ENCODE assay signal across 12 mouse cellular contexts in the genomic region with DNA sequence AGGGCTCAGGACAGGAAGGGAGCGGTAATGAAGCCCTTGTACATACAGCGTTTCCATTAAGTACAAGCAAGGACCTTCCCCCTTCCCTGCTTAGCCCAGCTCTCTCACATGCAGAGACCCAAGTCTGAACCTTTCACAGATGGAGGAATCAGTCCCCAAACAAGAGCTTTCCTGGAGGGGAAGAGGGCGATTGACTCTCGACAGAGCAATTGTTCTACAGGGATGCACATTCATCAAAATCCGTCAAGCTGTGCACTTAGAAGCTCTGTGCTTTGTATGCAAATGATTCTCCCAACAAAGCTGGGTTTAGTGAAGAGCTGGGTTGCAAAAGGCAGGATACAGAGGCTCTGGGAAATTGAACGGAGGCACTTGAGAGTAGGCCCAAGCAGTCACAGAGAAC.
DNase-seq lines count a peak whose midpoint lies in the region; ATAC-seq and TF ChIP-seq lines count a peak whose summit lies in the region.
"Had no signal": no experiment of that assay in that cellular context is flagged by ENCODE, and none has a peak within 500 bp of the region (broad histone marks: within the 10 kb centered on the region; RNA-seq: fewer than 3 reads in every experiment).

No protein-coding gene starts in this region.

- 45% methylated on average over 6 of the region's 6 CpGs for WGBS in heart, embryonic 13.5 days
- 33% methylated on average over 6 of the region's 6 CpGs for WGBS in lung, postnatal 0 days
- WGBS in hindbrain, embryonic 14.5 days = 19% methylated on average over 6 of the region's 6 CpGs
- WGBS in small intestine, adult 2 months = 67% methylated on average over 6 of the region's 6 CpGs

- no peaks in the 10 kb centered on the region for H3K9me3 ChIP-seq in heart, embryonic 13.5 days
- no peaks in the 10 kb centered on the region for H3K9me3 ChIP-seq in lung, postnatal 0 days (ENCODE audit: low read length)
- no peaks in the 10 kb centered on the region for H3K9me3 ChIP-seq in hindbrain, embryonic 14.5 days (ENCODE audit: control insufficient read depth, low read length)
- H3K9me3 ChIP-seq: midbrain, embryonic 12.5 days had no signal

- H3K36me3 ChIP-seq in heart, embryonic 13.5 days = no peaks in the 10 kb centered on the region
- H3K36me3 ChIP-seq in lung, postnatal 0 days (ENCODE audit: insufficient read depth, low read length) = no peaks in the 10 kb centered on the region
- no peaks in the 10 kb centered on the region for H3K36me3 ChIP-seq in hindbrain, embryonic 14.5 days (replicated peaks; ENCODE audit: control insufficient read depth, insufficient read depth)
- no peaks in the 10 kb centered on the region for H3K36me3 ChIP-seq in small intestine, adult 2 months (ENCODE audit: control insufficient read depth, insufficient read depth, low read length)
- H3K36me3 ChIP-seq: midbrain, embryonic 12.5 days had no signal

- TF ChIP-seq CTCF in lung, postnatal 0 days (IDR thresholded peaks at IDR 0.05) = no peak
- no peak for TF ChIP-seq CTCF in small intestine, adult 2 months (IDR thresholded peaks at IDR 0.05; ENCODE audit: extremely low read depth, insufficient read length, insufficient replicate concordance, low read depth, low read length)

- H3K4me2 ChIP-seq in heart, embryonic 13.5 days = no peak overlapping the region
- H3K4me2 ChIP-seq in lung, postnatal 0 days (replicated peaks; ENCODE audit: low read depth, low read length) = no peak overlapping the region
- H3K4me2 ChIP-seq in hindbrain, embryonic 14.5 days (replicated peaks) = no peak overlapping the region
- H3K4me2 ChIP-seq: midbrain, embryonic 12.5 days had no signal

- TF ChIP-seq POLR2A in small intestine, adult 2 months (IDR thresholded peaks at IDR 0.05; ENCODE audit: low read depth, low read length) = no peak

- ATAC-seq in heart, embryonic 13.5 days (ENCODE audit: extremely low read depth, insufficient number of reproducible peaks, low FRiP score, low TSS enrichment) = no peak
- ATAC-seq in lung, postnatal 0 days = peak; percentile 30
- ATAC-seq in hindbrain, embryonic 14.5 days (ENCODE audit: low FRiP score) = no peak
- ATAC-seq: CD4-positive, CD25-positive, alpha-beta regulatory T cell, adult 4 months had no signal

- TF ChIP-seq EP300 in lung, postnatal 0 days (IDR thresholded peaks at IDR 0.05) = no peak

- peak overlapping the region; percentile 80 for H3K27ac ChIP-seq in heart, embryonic 13.5 days (replicated peaks)
- peak overlapping the region; percentile 75 for H3K27ac ChIP-seq in lung, postnatal 0 days (ENCODE audit: low read length)
- peak overlapping the region; percentile 23; the same call in 1 of the 2 replicates for H3K27ac ChIP-seq in hindbrain, embryonic 14.5 days
- H3K27ac ChIP-seq in small intestine, adult 2 months (ENCODE audit: insufficient read depth, low read depth, low read length) = peak overlapping the region; percentile 83; the same call in 1 of the 2 replicates
- H3K27ac ChIP-seq: midbrain, embryonic 12.5 days had no signal

- H3K9ac ChIP-seq in heart, embryonic 13.5 days = no peak overlapping the region
- H3K9ac ChIP-seq in lung, postnatal 0 days (replicated peaks; ENCODE audit: low read depth) = no peak overlapping the region
- no peak overlapping the region for H3K9ac ChIP-seq in hindbrain, embryonic 14.5 days
- H3K9ac ChIP-seq: midbrain, embryonic 12.5 days had no signal

- DNase-seq in heart, adult 18-20 months = no peak
- peak; percentile 50 for DNase-seq in lung, postnatal 0 days (ENCODE audit: low spot score)
- DNase-seq in lung, postnatal 14 days = no peak
- no peak for DNase-seq in hindbrain, embryonic 14.5 days (ENCODE audit: low spot score)
- no peak for DNase-seq in testis, postnatal 10 days (ENCODE audit: low spot score)
- DNase-seq in adrenal gland, postnatal 10 days = no peak
- DNase-seq: cerebellum, postnatal 14 days; right cerebral cortex, adult 18-20 months had no signal

- H3K4me3 ChIP-seq in heart, embryonic 13.5 days = no peak overlapping the region
- no peak overlapping the region for H3K4me3 ChIP-seq in lung, postnatal 0 days (ENCODE audit: low read depth, low read length)
- no peak overlapping the region for H3K4me3 ChIP-seq in hindbrain, embryonic 14.5 days (replicated peaks; ENCODE audit: low read length)
- H3K4me3 ChIP-seq in small intestine, adult 2 months (ENCODE audit: low read depth, low read length) = no peak overlapping the region
- H3K4me3 ChIP-seq: midbrain, embryonic 12.5 days had no signal

- H3K4me1 ChIP-seq in heart, embryonic 13.5 days = peaks cover 60% of the 10 kb centered on the region
- H3K4me1 ChIP-seq in lung, postnatal 0 days (ENCODE audit: insufficient read depth, low read depth, low read length) = peaks cover 32% of the 10 kb centered on the region
- 0 out of 2 replicates have a peak, but pooled peaks cover 13% of the 10 kb centered on the region for H3K4me1 ChIP-seq in hindbrain, embryonic 14.5 days (replicated peaks; ENCODE audit: control insufficient read depth, insufficient read depth, low read length)
- H3K4me1 ChIP-seq in small intestine, adult 2 months (ENCODE audit: control insufficient read depth, insufficient read depth, insufficient read length, low read length) = peaks cover 38% of the 10 kb centered on the region

- no peaks in the 10 kb centered on the region for H3K27me3 ChIP-seq in heart, embryonic 13.5 days (replicated peaks)
- H3K27me3 ChIP-seq in lung, postnatal 0 days (replicated peaks; ENCODE audit: insufficient read depth, low read length) = no peaks in the 10 kb centered on the region
- H3K27me3 ChIP-seq in hindbrain, embryonic 14.5 days (ENCODE audit: control insufficient read depth, insufficient read depth, low read length) = no peaks in the 10 kb centered on the region
- no peaks in the 10 kb centered on the region for H3K27me3 ChIP-seq in small intestine, adult 2 months (ENCODE audit: control insufficient read depth, insufficient read depth, low read length)
- H3K27me3 ChIP-seq: midbrain, embryonic 12.5 days had no signal

Comparison
In these comparisons a context has a peak if more than half of its experiments do, and no peak if none do; other contexts are left out.
1. H3K27ac ChIP-seq: peak in every context shown above with its lines; median percentile 83 in small intestine, adult 2 months; 80 in heart, embryonic 13.5 days; 75 in lung, postnatal 0 days; 23 in hindbrain, embryonic 14.5 days.